Mouse (Mus musculus): ENCODE measurements around the gene Grm7.
A peak's percentile ranks its signal among the peaks of the same experiment; 100 is the strongest.

The Grm7 gene

GRCm38 (mm10) chr6:110982013-110982412 is 336.6 kb downstream of the Grm7 start:
- no peak for DNase-seq

GRCm38 (mm10) chr6:111039099-111039498 is 393.7 kb downstream of the Grm7 start:
- DNase-seq = no peak

- DNase-seq = no peak
Measured at GRCm38 (mm10) chr6:111045896-111046295, 400.5 kb downstream of the Grm7 start.

- DNase-seq = no peak
Measured at GRCm38 (mm10) chr6:111049247-111049646, 403.9 kb downstream of the Grm7 start.

- no peak for DNase-seq
Measured at GRCm38 (mm10) chr6:111054001-111054975, 408.9 kb downstream of the Grm7 start.

GRCm38 (mm10) chr6:111057798-111058197 is 412.4 kb downstream of the Grm7 start:
- DNase-seq = no peak

GRCm38 (mm10) chr6:111060004-111060403 is 414.6 kb downstream of the Grm7 start:
- DNase-seq = no peak

GRCm38 (mm10) chr6:111084569-111084968 is 439.2 kb downstream of the Grm7 start:
- no peak for DNase-seq

- no peak for DNase-seq
Measured at GRCm38 (mm10) chr6:111094818-111095217, 449.4 kb downstream of the Grm7 start.

GRCm38 (mm10) chr6:111105485-111105884 is 460.1 kb downstream of the Grm7 start:
- DNase-seq = no peak

- no peak for DNase-seq
Measured at GRCm38 (mm10) chr6:111161037-111161436, 515.7 kb downstream of the Grm7 start.

GRCm38 (mm10) chr6:111195333-111195732 is 550.0 kb downstream of the Grm7 start:
- DNase-seq = no peak

GRCm38 (mm10) chr6:111221083-111221729 is 575.8 kb downstream of the Grm7 start:
- no peak for DNase-seq

- no peak for DNase-seq
Measured at GRCm38 (mm10) chr6:111255215-111255614, 609.8 kb downstream of the Grm7 start.

GRCm38 (mm10) chr6:111256939-111257338 is 611.6 kb downstream of the Grm7 start:
- peak; percentile 13 for DNase-seq

- no peak for DNase-seq
Measured at GRCm38 (mm10) chr6:111258256-111258655, 612.9 kb downstream of the Grm7 start.

GRCm38 (mm10) chr6:111261181-111261580 is 615.8 kb downstream of the Grm7 start:
- no peak for DNase-seq

GRCm38 (mm10) chr6:111276657-111277056 is 631.3 kb downstream of the Grm7 start:
- peak; percentile 4 for DNase-seq

GRCm38 (mm10) chr6:111278516-111278915 is 633.1 kb downstream of the Grm7 start:
- no peak for DNase-seq

GRCm38 (mm10) chr6:111293505-111294001 is 648.2 kb downstream of the Grm7 start:
- DNase-seq = no peak

GRCm38 (mm10) chr6:111303912-111304555 is 658.7 kb downstream of the Grm7 start:
- no peak for DNase-seq

GRCm38 (mm10) chr6:111361681-111362080 is 716.3 kb downstream of the Grm7 start:
- DNase-seq = no peak

- no peak for DNase-seq
Measured at GRCm38 (mm10) chr6:111368111-111368510, 722.7 kb downstream of the Grm7 start.

Measured in embryo, embryonic 11 days (tissue).